Mouse (Mus musculus) lung, adult 2 months (tissue): ENCODE results near the gene Lrmda. TPM values are rescaled to one million over a fixed set of nuclear protein-coding genes. Genes with fewer than 3 reads are reported as not detected.

Experiments
- DNase-seq: peaks from one replicate; pipeline ENCODE4 v3.0.0; 2022
- H3K4me1 ChIP-seq: fragments of 200-500 bp; 2 replicates; pipeline ENCODE4 v1.6.1; 2011; ENCODE audit warnings: low read length; ENCODE audit not compliant: control insufficient read depth, insufficient read depth
- H3K4me3 ChIP-seq: fragments of 200-500 bp; replicated peaks from 2 replicates; pipeline ENCODE3; 2011; ENCODE audit warnings: low read depth, mild to moderate bottlenecking, control low read depth, low read length; ENCODE audit errors: extremely low read depth
- CTCF ChIP-seq: fragments of 200-500 bp; IDR thresholded peaks from 2 replicates; pipeline ENCODE4 v1.5.1; 2011; ENCODE audit warnings: mild to moderate bottlenecking, low read length, control low read depth; ENCODE audit not compliant: insufficient read depth
- POLR2A ChIP-seq: fragments of 200-500 bp; IDR thresholded peaks from 2 replicates; pipeline ENCODE4 v1.6.1; 2011; ENCODE audit warnings: low read depth, mild to moderate bottlenecking, control low read depth, low read length, borderline replicate concordance; ENCODE audit errors: extremely low read depth
- WGBS: fragments of 180-500 bp; shearing (Covaris S2); methylation state at CpG from one replicate; pipeline ENCODE4 v1.1.7; 2018; 5-methylcytosine and 5-hydroxymethylcytosine counted together
- polyA plus RNA-seq: library from polyadenylated mRNA; depleted of rRNA; stranded (reverse); fragments of >200 nt; gene quantifications from 2 replicates; pipeline ENCODE4 v1.2.3, GENCODE M21; 2012; rRNA removed

Gene Lrmda
- polyA plus RNA-seq, 1 experiment, result 1.8 TPM

DNA sequence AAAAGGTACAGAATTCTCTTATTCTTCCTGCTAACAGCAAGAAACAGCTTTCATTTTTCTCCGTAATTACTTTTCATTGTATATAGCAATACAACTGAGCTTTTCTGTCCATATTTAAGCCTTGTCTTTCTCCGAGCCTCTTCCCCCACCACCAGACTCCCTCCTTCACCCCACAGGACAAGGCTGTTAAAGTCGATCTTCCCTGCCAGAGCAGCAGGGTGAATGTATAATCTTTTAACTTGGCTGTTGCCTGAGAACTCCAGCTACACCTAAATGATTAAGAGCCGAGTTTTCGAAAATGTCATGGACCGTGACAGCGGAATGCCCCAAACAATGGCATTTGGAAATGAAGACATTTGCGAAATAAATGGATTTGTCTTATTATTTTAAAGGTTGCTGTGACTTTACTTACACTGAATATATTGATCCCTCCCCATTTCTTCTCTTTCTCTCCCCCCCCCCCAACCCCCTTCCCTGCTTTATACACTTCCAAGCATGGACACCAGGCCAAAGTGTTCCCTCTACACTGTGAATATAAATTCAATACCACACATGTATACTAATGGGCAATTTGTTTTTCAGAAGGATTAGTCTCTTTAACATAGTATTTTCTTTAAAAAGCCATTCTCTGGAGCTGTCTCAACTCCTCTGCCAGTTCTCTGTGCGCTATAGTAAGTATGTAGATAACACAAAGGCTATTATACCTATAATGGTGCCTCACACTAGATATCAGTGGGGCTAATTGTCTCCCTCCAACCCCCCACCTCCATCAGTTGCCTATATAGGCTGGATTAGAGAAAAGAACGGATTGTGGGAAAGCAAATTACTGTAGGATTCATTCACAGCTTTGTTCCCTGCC is 1075.9 kb downstream of the Lrmda start:
- DNase-seq, result no peak
- H3K4me3 ChIP-seq, result no peak overlapping the region

DNA sequence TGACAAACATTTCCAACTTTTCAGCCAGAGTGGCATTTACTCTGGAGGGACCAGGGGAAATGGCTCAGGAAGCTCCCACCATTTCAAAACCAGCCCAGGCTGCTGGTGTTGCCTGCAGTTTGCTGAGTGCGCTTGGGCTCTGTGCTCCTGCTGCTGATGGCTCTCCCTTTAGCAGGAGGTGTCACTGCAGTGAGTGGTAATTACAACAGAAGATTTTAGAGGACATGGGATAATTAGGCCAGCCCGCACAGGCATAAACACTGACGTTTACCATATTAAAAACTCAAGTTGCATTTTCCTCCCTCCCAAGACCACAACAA is 1076.5 kb downstream of the Lrmda start:
- no peak for DNase-seq
- H3K4me3 ChIP-seq, result no peak overlapping the region
- WGBS, result 77% methylated on average over 3 of the region's 3 CpGs
- no peaks in the 10 kb centered on the region for H3K4me1 ChIP-seq
- no peak for TF ChIP-seq CTCF
- TF ChIP-seq POLR2A, result no peak

More for the DNA sequence above, 1075.9 kb downstream of the Lrmda start:
- H3K4me1 ChIP-seq, result no peaks in the 10 kb centered on the region
- 73% methylated on average over 10 of the region's 10 CpGs for WGBS
- TF ChIP-seq CTCF (no peak), POLR2A (no peak)

DNA sequence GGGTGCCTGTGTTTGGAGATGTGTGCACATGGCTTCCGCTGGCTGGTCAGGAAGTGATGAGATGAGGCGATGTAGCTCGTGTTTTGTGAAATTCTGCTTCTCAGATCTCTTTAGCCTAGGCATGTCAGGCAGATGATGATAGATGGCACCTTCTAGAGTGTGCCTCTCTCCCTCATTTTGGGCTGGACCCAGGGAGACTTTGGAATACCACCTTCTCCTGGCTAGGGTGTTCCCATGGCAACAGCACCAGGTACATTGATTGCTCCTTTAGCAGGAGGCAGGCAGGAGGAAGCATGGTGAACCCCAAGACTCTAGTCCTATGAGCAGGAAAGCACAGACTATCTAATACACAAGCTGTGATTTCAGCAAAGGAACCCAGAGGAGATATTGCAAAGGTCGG is 1076.9 kb downstream of the Lrmda start:
- DNase-seq, result no peak
- 70% methylated on average over 4 of the region's 4 CpGs for WGBS
- TF ChIP-seq CTCF (no peak), POLR2A (no peak)
- no peaks in the 10 kb centered on the region for H3K4me1 ChIP-seq
- no peak overlapping the region for H3K4me3 ChIP-seq

Other genes with a start within 250 kb of the Lrmda start
- 95.7 and 96.6 TPM in 2 replicates for gene Vdac2, start 194.5 kb upstream of the Lrmda start, polyA plus RNA-seq
- gene Comtd1, start 170.7 kb upstream of the Lrmda start, polyA plus RNA-seq, result 12.7 and 13.9 TPM in 2 replicates
- 48.6 and 75.9 TPM in 2 replicates for gene Zfp503, start 30.1 kb upstream of the Lrmda start, polyA plus RNA-seq